Mouse (Mus musculus) CD4-positive naive resting alpha-beta T cell, adult 57 days (primary cell): Measurements from ENCODE around the gene Rpusd2. TPM values are rescaled to one million over a fixed set of nuclear protein-coding genes. Genes with fewer than 3 reads are reported as not detected.

ENCODE experiments used
- total RNA-seq: library from RNA; stranded (reverse); gene quantifications from one replicate; pipeline ENCODE4 v1.2.4, GENCODE M21; 2023

The Rpusd2 gene
- 12.7 TPM for total RNA-seq

GRCm38 (mm10) chr2:119034656-119035396 lies at the start of gene Rpusd2:
Gene Rpusd2 (plus strand): TSS chr2:119034790.

GRCm38 (mm10) chr2:119028941-119029551 lies 5.5 kb upstream of the Rpusd2 start, which contains the start of gene Ccdc32:
Gene Ccdc32 (minus strand): TSS chr2:119029393.

GRCm38 (mm10) chr2:119046649-119047611 lies 12.3 kb downstream of the Rpusd2 start, which contains the start of gene Knl1:
Gene Knl1 (plus strand): TSS chr2:119047119.

Other genes starting within 250 kb of the Rpusd2 start
- gene Knstrn, start 220.8 kb upstream of the Rpusd2 start, total RNA-seq = 5.9 TPM
- 76.7 TPM for gene Ivd, start 172.8 kb upstream of the Rpusd2 start, total RNA-seq
- gene Bahd1, start 134.4 kb upstream of the Rpusd2 start, total RNA-seq = 36.4 TPM
- gene Chst14, start 108.3 kb upstream of the Rpusd2 start, total RNA-seq = 3.8 TPM
- gene Ccdc32, start 5.4 kb upstream of the Rpusd2 start, total RNA-seq = 12.6 TPM
- gene Knl1, start 12.3 kb downstream of the Rpusd2 start, total RNA-seq = 1.2 TPM
- 1.1 TPM for gene Rad51, start 78.0 kb downstream of the Rpusd2 start, total RNA-seq
- gene Rmdn3, start 122.2 kb downstream of the Rpusd2 start, total RNA-seq = 23.4 TPM
- gene Gchfr, start 133.0 kb downstream of the Rpusd2 start, total RNA-seq = not detected
- gene Gm14137, start 139.7 kb downstream of the Rpusd2 start, total RNA-seq = 0.30 TPM
- gene Zfyve19, start 173.8 kb downstream of the Rpusd2 start, total RNA-seq = 32.5 TPM
- 22.2 TPM for gene Dnajc17, start 174.0 kb downstream of the Rpusd2 start, total RNA-seq
- gene Ppp1r14d, start 195.1 kb downstream of the Rpusd2 start, total RNA-seq = not detected
- 0.53 TPM for gene Spint1, start 202.6 kb downstream of the Rpusd2 start, total RNA-seq
- gene Rhov, start 236.5 kb downstream of the Rpusd2 start, total RNA-seq = not detected